Mouse (Mus musculus) embryonic fibroblast, embryonic 13.5 days (primary cell): ENCODE data around the gene Ptpre.

Experiments used
- CTCF ChIP-seq: IDR thresholded peaks from 2 replicates; pipeline ENCODE4 v1.5.1; 2011; ENCODE audit warnings: mild to moderate bottlenecking, control low read depth, low read length, moderate library complexity, borderline replicate concordance; ENCODE audit not compliant: insufficient read depth
- POLR2A ChIP-seq: IDR thresholded peaks from 2 replicates; pipeline ENCODE4 v1.6.1; 2011; ENCODE audit warnings: low read depth, mild to moderate bottlenecking, control low read depth, low read length, moderate library complexity

- TF ChIP-seq POLR2A (no peak), CTCF (no peak)
Observed at GRCm38 (mm10) chr7:135698362-135698761, 161.1 kb downstream of the Ptpre start.
